Mouse (Mus musculus) right cerebral cortex, postnatal 4 days (tissue): ENCODE measurements at regions not wholly inside any gene's neighbourhood (a gene's known extent, or its start where the extent isn't known, plus 50 kb on each side); places are given as distances from the start of the nearest gene placed in this dataset.
"Not testable (repeated sequence)": the region's sequence is repeated elsewhere in the genome, so short reads cannot be mapped to it uniquely, and the experiment has no call there.

ENCODE experiments used
- DNase-seq: peaks from one replicate; pipeline ENCODE4 v3.0.0-alpha.2; 2022

- DNase-seq: no peak
Measured at GRCm38 (mm10) chr13:5548768-5549167, 312.5 kb upstream of the Klf6 start.

GRCm38 (mm10) chr13:5549175-5549574 lies 312.1 kb upstream of the Klf6 start:
- no peak for DNase-seq

- no peak for DNase-seq
Measured at GRCm38 (mm10) chr13:5549747-5550146, 311.5 kb upstream of the Klf6 start.

GRCm38 (mm10) chr13:5550354-5550753 lies 310.9 kb upstream of the Klf6 start:
- no peak for DNase-seq

- no peak for DNase-seq
Measured at GRCm38 (mm10) chr13:5551131-5551530, 310.2 kb upstream of the Klf6 start.

- no peak for DNase-seq
Measured at GRCm38 (mm10) chr13:5553461-5553860, 307.8 kb upstream of the Klf6 start.

GRCm38 (mm10) chr13:5558095-5558494 lies 303.2 kb upstream of the Klf6 start:
- no peak for DNase-seq

GRCm38 (mm10) chr13:5566479-5566878 lies 294.8 kb upstream of the Klf6 start:
- DNase-seq: no peak

GRCm38 (mm10) chr13:5566896-5567295 lies 294.4 kb upstream of the Klf6 start:
- DNase-seq: no peak

GRCm38 (mm10) chr13:5569579-5569978 lies 291.7 kb upstream of the Klf6 start:
- no peak for DNase-seq

GRCm38 (mm10) chr13:5570386-5570785 lies 290.9 kb upstream of the Klf6 start:
- DNase-seq: no peak

GRCm38 (mm10) chr13:5576568-5576967 lies 284.7 kb upstream of the Klf6 start:
- no peak for DNase-seq

- DNase-seq: not testable (repeated sequence)
Measured at GRCm38 (mm10) chr13:5583681-5584080, 277.6 kb upstream of the Klf6 start.

- no peak for DNase-seq
Measured at GRCm38 (mm10) chr13:5587196-5587595, 274.1 kb upstream of the Klf6 start.

GRCm38 (mm10) chr13:5591286-5591685 lies 270.0 kb upstream of the Klf6 start:
- no peak for DNase-seq

- no peak for DNase-seq
Measured at GRCm38 (mm10) chr13:5591837-5592555, 269.3 kb upstream of the Klf6 start.

- DNase-seq: no peak
Measured at GRCm38 (mm10) chr13:5592556-5593061, 268.7 kb upstream of the Klf6 start.

GRCm38 (mm10) chr13:5601648-5602047 lies 259.6 kb upstream of the Klf6 start:
- no peak for DNase-seq

GRCm38 (mm10) chr13:5603905-5604596 lies 257.2 kb upstream of the Klf6 start:
- DNase-seq: no peak

GRCm38 (mm10) chr13:5605418-5605817 lies 255.9 kb upstream of the Klf6 start:
- no peak for DNase-seq

- DNase-seq: no peak
Measured at GRCm38 (mm10) chr13:5607462-5607861, 253.8 kb upstream of the Klf6 start.

- DNase-seq: no peak
Measured at GRCm38 (mm10) chr13:5614186-5614737, 247.0 kb upstream of the Klf6 start.

- no peak for DNase-seq
Measured at GRCm38 (mm10) chr13:5614833-5615232, 246.4 kb upstream of the Klf6 start.

GRCm38 (mm10) chr13:5615327-5615726 lies 246.0 kb upstream of the Klf6 start:
- no peak for DNase-seq
